Mouse (Mus musculus): ENCODE results near the gene Lars2.
"Not testable (repeated sequence)": the region's sequence is repeated elsewhere in the genome, so short reads cannot be mapped to it uniquely, and the experiment has no call there.

Gene Lars2

GRCm38 (mm10) chr9:123366708-123367385 lies at the start of gene Lars2:
Gene Lars2 (plus strand): TSS chr9:123366927.
- DNase-seq (ENCODE audit: low spot score) = peak; percentile 92

- DNase-seq (ENCODE audit: low spot score) = no peak
Measured at GRCm38 (mm10) chr9:123326106-123326505, 40.6 kb upstream of the Lars2 start.

- DNase-seq (ENCODE audit: low spot score) = no peak
Measured at GRCm38 (mm10) chr9:123328336-123328735, 38.4 kb upstream of the Lars2 start.

DNA sequence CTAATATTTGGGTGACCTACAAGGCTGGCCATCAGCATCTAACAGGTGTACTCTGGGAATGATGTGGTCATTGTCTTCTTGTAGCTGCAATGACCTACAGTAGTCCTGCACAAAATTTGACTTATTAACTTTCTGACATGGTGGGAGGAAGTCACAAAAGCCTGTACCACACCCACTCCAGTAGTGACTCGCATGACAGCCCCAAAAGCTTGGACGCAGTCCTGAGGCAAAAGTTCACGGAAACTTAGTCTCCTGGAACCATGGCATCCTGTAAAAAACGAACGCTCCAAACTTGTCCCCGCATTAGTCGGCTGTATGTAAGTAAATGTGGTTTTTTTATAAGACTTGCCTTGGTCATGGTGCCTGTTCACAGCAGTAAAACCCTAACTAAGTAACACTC lies 36.9 kb upstream of the Lars2 start:
- DNase-seq (ENCODE audit: low spot score) = no peak

- DNase-seq (ENCODE audit: low spot score) = not testable (repeated sequence)
Measured at GRCm38 (mm10) chr9:123330271-123330670, 36.5 kb upstream of the Lars2 start.

- DNase-seq (ENCODE audit: low spot score) = no peak
Measured at GRCm38 (mm10) chr9:123333479-123333878, 33.2 kb upstream of the Lars2 start.

DNA sequence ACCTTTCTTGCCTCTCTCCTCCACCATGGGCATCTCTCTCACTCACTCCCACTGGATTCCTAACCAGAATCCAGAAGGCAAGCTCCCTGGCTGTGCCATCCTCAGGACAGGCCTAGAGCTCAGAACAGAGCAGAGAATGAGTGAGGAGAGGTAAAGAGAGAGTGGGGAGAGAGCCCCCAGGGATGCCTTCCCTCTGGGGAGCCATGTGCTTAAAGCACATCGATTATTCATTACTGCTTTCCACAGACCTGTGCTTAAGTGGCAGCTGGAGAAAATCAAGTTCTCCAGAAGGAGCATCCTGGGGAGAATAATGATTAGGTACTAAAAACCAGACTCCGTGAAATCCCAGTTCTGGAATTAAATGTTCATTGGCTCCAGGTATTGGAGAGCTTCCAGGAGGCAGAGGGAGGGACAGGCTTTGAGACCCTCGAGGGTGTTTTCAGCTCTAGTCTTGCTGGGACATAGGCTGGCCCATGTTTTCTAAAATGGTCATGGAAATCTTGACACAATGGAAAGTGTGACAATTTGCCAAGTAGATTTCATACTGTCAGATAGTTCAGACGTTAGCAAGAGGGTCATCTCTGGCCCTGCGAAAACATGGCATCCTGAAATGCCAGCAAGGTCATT lies 31.6 kb upstream of the Lars2 start:
- no peak for DNase-seq (ENCODE audit: low spot score)

GRCm38 (mm10) chr9:123339651-123340144 lies 27.0 kb upstream of the Lars2 start:
- DNase-seq (ENCODE audit: low spot score) = no peak

DNA sequence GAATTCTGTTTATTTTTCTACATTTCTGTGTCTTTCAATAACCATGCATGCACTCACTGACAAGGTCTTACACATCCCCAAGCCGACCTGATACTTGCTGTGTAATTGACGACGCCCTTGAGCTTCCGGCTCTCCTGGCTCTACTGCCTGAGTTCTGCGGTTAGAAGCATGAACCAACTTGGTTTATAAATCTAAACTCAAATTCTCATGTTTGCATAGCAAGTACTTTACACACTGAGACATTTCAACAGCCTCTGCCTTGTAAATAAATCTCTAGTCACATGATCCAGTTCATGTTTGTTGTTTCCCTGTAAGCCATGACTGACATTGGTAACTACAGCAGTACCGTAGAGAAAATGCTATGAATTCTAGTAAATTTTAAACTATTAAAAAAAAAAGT lies 25.5 kb upstream of the Lars2 start:
- no peak for DNase-seq (ENCODE audit: low spot score)

- DNase-seq (ENCODE audit: low spot score) = no peak
Measured at GRCm38 (mm10) chr9:123343069-123343468, 23.7 kb upstream of the Lars2 start.

DNA sequence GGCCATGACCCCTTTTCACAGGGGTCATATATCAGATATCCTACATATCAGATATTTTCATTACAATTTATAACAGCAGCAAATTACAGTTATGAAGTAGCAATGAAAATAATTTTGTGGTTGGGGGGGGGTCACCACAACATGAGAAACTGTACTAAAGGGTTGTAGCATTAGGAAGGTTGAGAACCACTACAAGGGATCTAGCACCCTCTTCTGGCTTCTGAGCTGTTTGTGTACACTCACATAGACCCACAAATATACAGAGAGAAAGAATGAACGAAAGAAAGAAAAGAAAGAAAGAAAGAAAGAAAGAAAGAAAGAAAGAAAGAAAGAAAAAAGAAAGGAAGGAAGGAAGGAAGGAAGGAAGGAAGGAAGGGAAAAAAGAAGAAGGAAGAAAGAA lies 17.4 kb upstream of the Lars2 start:
- DNase-seq (ENCODE audit: low spot score) = not testable (repeated sequence)

GRCm38 (mm10) chr9:123359981-123360380 lies 6.7 kb upstream of the Lars2 start:
- DNase-seq (ENCODE audit: low spot score) = no peak

GRCm38 (mm10) chr9:123365353-123365752 lies 1.4 kb upstream of the Lars2 start:
- no peak for DNase-seq (ENCODE audit: low spot score)

- DNase-seq (ENCODE audit: low spot score) = no peak
Measured at GRCm38 (mm10) chr9:123365942-123366707, 602 bp upstream of the Lars2 start.

DNA sequence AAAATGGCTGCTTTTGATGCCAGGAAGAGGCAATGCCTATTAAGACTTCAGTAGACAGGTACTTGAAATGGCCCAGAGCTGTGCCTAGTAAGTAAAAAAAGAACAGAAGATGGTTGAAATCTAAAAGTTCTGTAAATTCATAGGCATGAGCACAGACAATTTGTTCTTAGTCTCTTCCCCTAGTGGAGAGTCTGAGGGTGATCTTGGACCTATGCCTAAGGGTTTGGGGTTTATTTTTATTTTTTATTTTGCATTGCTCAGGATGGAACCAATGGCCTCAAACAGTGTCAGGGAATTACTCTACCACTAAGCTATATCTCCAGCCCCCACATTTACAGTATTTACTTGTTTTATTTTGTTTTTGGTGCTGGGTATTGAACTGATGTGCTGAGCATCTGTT lies 909 bp downstream of the Lars2 start:
- DNase-seq (ENCODE audit: low spot score) = no peak

GRCm38 (mm10) chr9:123382399-123382798 lies 15.7 kb downstream of the Lars2 start:
- DNase-seq (ENCODE audit: low spot score) = no peak

DNA sequence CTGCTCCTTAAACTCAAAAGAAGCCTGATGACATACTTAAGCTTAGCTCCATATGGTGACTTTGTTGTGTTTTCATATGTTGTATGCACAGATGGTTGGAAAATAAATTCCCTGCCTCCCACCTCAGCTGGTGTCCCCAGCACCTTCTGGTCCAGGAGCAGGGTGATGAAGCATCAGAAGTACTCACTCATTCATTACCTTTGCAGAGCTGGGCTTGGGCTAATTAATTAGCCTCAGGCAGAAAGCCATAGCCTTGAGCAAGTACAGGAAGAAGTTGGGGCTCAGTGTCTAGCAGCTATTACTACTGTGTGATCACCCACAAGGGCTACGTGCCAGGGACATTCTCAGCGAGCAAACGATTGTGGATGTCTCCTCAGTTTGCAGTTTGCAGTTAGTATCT lies 18.0 kb downstream of the Lars2 start:
- DNase-seq (ENCODE audit: low spot score) = peak; percentile 49

DNA sequence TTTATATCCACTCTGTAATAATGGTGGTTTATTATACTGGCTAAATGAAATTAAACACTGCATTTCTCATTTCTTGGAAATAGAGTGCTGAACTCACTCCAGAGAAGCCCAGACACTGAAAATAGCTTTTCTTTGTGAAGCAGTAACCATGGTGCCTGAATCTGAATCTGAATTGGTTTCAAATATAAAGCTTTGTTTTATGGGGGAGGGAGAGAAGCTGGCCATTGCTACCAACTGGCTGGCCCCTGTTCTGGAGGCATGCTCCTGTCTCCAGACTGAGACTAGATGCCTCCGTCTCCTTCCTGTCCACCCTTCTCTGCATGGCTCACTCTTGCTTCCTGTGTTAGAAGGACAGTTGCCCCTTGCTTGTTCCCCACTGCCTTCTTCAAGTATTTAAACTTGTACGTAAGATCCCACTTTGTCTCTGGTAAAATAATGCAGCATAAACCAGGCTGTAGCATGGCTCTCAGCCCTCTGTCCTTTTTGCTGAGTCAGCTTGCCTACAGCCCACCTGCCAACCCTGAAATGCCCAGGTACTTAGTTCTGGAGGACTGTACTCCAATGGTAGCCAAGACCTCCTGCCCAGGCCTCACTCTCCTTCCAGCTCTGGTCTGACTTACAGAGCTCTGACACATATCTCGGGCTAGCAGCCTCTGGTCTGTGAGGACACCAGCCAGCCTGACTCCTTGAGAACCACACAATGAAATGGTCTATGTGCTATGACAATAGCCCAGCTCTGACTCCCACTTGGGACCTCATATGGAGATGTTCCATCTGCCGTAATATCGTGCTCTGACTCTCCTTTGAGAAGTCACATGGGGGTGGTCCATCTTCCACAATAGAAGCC lies 18.8 kb downstream of the Lars2 start:
- no peak for DNase-seq (ENCODE audit: low spot score)

- no peak for DNase-seq (ENCODE audit: low spot score)
Measured at GRCm38 (mm10) chr9:123386347-123386746, 19.6 kb downstream of the Lars2 start.

GRCm38 (mm10) chr9:123388087-123389007 lies 21.6 kb downstream of the Lars2 start:
- DNase-seq (ENCODE audit: low spot score) = not testable (repeated sequence)

Data from layer of hippocampus, adult 11-12 months (tissue).